Mouse (Mus musculus): ENCODE measurements around the gene A930004D18Rik.

A930004D18Rik gene

GRCm38 (mm10) chr2:18056786-18057255 is 19.3 kb upstream of the A930004D18Rik start:
- DNase-seq (ENCODE audit: low read depth, low spot score): peak; percentile 96
- no peaks in the 10 kb centered on the region for H3K27me3 ChIP-seq (ENCODE audit: control insufficient read depth, insufficient read depth, low read length, poor library complexity, severe bottlenecking)
- H3K36me3 ChIP-seq (ENCODE audit: control insufficient read depth, insufficient read depth, low read length, poor library complexity, severe bottlenecking): no peaks in the 10 kb centered on the region

DNA sequence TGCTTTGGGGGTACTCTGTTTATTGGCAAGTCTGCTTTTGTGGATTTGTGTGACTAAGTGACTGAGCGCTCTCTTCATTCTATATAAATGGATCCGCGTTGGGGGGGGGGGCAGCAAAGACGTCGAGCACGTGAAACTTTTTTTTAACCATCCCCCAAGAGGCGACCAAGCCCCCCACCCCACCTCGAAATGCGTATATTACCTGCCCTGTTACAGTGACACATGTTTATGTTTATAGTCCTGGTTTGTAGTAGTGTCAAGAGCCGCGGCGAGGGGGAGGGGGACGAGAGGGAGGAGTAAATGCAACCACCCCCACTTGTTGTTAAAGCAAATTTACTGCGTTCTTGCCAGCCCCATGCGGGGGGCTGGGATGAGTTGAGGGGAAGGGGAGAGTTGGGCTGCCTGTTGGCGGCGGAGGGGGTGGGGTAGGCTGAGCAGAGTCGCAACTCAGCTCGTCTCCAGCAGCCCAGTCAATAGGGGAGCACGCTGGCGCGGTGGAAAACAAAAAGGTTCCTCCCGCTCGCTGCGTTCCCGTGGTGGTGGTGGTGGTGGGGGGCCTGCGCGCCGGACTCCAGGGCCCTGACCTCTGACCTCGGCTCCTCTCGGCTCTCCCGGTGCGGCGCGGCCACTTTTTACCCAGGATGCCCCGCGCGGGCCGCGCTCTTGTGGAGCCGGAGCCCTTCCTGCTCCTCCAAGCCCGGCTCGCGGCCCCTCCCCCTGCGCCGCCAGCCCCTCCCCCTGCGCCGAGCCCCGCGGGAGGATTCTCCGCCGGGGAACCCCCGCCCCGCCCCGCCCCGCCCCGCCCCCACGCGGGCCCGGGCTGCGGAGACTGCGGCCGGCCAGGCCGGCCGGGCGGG is 18.6 kb upstream of the A930004D18Rik start:
- Histone ChIP-seq H3K36me3 (ENCODE audit: control insufficient read depth, insufficient read depth, low read length, poor library complexity, severe bottlenecking) (no peaks in the 10 kb centered on the region), H3K27me3 (ENCODE audit: control insufficient read depth, insufficient read depth, low read length, poor library complexity, severe bottlenecking) (no peaks in the 10 kb centered on the region)
- peak; percentile 90 for DNase-seq (ENCODE audit: low read depth, low spot score)

- DNase-seq (ENCODE audit: low read depth, low spot score): peak; percentile 62
- no peaks in the 10 kb centered on the region for H3K36me3 ChIP-seq (ENCODE audit: control insufficient read depth, insufficient read depth, low read length, poor library complexity, severe bottlenecking)
- no peaks in the 10 kb centered on the region for H3K27me3 ChIP-seq (ENCODE audit: control insufficient read depth, insufficient read depth, low read length, poor library complexity, severe bottlenecking)
These were observed 17.7 kb upstream of the A930004D18Rik start, which contains the start of gene Mllt10 for GRCm38 (mm10) chr2:18055016-18055928. TSS of gene Mllt10 (plus strand) at chr2:18055237.

- no peak for DNase-seq (ENCODE audit: low read depth, low spot score)
- no peaks in the 10 kb centered on the region for H3K27me3 ChIP-seq (ENCODE audit: control insufficient read depth, insufficient read depth, low read length, poor library complexity, severe bottlenecking)
These were observed 16.5 kb upstream of the A930004D18Rik start for GRCm38 (mm10) chr2:18053951-18054530.

GRCm38 (mm10) chr2:18053243-18053950 is 15.9 kb upstream of the A930004D18Rik start:
- no peak for DNase-seq (ENCODE audit: low read depth, low spot score)
- H3K27me3 ChIP-seq (ENCODE audit: control insufficient read depth, insufficient read depth, low read length, poor library complexity, severe bottlenecking): peaks cover 2% of the 10 kb centered on the region; the same call in 1 of the 2 replicates
- no peaks in the 10 kb centered on the region for H3K36me3 ChIP-seq (ENCODE audit: control insufficient read depth, insufficient read depth, low read length, poor library complexity, severe bottlenecking)

More at GRCm38 (mm10) chr2:18053951-18054530, 16.5 kb upstream of the A930004D18Rik start:
- H3K36me3 ChIP-seq (ENCODE audit: control insufficient read depth, insufficient read depth, low read length, poor library complexity, severe bottlenecking): no peaks in the 10 kb centered on the region

- Histone ChIP-seq H3K27me3 (ENCODE audit: control insufficient read depth, insufficient read depth, low read length, poor library complexity, severe bottlenecking) (peaks cover 2% of the 10 kb centered on the region; the same call in 1 of the 2 replicates), H3K36me3 (ENCODE audit: control insufficient read depth, insufficient read depth, low read length, poor library complexity, severe bottlenecking) (no peaks in the 10 kb centered on the region)
- DNase-seq (ENCODE audit: low read depth, low spot score): no peak
These were observed 15.0 kb upstream of the A930004D18Rik start for GRCm38 (mm10) chr2:18052581-18052980.

DNA sequence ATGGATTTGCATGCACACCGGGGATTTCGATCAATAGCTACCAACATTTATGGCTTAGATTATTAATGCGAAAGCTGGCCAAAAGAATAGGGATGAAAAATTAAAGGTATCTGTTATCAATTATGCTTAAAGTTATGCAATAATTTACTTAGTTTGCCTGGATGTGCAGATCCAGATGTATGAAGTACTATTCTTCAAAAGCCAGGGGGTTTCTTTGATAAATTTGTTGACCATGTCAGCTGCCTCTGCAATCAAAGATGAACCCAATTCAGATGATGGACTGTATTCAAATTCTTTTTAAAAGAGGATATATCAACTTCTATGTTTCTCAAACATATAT is 14.3 kb upstream of the A930004D18Rik start:
- no peak for DNase-seq (ENCODE audit: low read depth, low spot score)
- Histone ChIP-seq H3K36me3 (ENCODE audit: control insufficient read depth, insufficient read depth, low read length, poor library complexity, severe bottlenecking) (no peaks in the 10 kb centered on the region), H3K27me3 (ENCODE audit: control insufficient read depth, insufficient read depth, low read length, poor library complexity, severe bottlenecking) (peaks cover 2% of the 10 kb centered on the region; the same call in 1 of the 2 replicates)

DNA sequence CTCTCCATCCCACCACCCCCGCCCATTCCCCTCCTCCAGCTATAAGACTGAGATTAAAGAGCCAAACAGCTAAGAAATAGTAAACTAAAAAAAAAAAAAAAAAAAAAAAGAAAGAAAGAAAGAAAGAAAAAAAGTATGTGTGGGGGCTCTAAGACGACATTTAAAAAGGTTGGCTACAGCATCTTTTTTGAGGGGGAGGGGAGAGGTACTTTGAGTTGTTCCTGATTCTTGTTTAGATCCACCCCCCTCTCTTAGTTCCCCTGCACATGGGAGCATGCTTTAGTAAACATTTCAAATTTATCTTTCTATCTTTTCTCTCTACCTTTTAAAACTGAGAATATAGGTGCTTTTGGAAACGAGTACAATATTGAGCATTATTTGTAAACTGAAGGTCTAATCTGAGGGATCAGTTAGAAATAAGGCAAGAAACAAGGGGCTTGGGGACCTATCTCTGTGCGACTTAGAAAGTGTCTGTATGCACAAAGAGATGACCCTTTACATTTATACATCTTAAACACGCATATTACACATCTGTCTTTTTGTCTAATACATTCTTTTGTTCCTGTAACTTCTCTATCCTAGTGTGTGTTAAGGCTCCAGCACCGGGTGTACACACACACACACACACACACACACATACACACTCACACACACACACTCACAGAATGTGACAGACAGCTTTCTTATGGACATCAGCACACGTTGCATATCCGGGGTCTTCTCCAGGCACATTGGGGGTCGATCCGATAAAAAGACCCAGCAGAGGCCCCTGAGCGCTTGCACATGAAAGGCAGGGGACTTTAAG is 13.7 kb upstream of the A930004D18Rik start:
- no peak for DNase-seq (ENCODE audit: low read depth, low spot score)
- peaks cover 2% of the 10 kb centered on the region; the same call in 1 of the 2 replicates for H3K27me3 ChIP-seq (ENCODE audit: control insufficient read depth, insufficient read depth, low read length, poor library complexity, severe bottlenecking)
- no peaks in the 10 kb centered on the region for H3K36me3 ChIP-seq (ENCODE audit: control insufficient read depth, insufficient read depth, low read length, poor library complexity, severe bottlenecking)

DNA sequence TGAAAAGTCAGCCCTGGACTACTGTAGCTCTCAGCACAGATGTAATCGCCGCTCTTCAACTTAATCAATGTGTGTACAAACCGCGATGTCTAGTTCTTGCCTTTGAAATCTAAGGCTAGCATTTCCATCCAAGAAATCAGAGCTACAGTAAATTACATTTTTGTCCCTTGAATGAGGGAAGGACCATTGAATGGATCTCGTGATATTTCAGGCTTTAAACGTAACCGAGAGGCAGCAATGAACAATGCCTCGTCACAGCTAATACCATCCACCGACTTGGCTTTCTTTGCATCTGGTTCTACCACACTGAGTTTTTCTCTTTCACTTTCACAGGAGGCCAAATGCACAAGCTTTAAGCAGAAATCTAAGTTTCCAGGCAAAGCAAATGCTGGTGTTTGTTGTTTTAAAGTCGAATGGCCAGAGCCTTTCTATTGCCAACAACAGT is 13.0 kb upstream of the A930004D18Rik start:
- H3K27me3 ChIP-seq (ENCODE audit: control insufficient read depth, insufficient read depth, low read length, poor library complexity, severe bottlenecking): peaks cover 2% of the 10 kb centered on the region; the same call in 1 of the 2 replicates
- peak; percentile 73 for DNase-seq (ENCODE audit: low read depth, low spot score)
- no peaks in the 10 kb centered on the region for H3K36me3 ChIP-seq (ENCODE audit: control insufficient read depth, insufficient read depth, low read length, poor library complexity, severe bottlenecking)

DNA sequence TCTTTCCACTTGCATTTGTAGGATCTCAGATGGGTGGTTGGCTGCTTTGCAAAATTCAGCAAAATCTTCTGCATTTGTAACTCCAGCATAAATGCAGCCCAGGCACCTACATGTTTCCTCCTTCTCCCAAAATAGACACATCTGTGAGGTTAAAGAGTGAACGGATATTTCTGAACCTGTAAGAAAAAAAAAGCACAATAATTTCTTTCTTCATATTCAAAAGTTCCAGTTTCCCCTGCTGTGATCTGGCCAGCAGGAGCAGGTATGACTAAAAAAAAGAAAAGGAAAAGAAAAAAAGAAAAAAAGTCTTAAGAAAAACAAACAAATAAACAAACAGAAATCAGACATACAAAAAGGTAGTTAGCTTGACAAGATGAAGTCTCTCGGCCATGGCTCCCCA is 12.5 kb upstream of the A930004D18Rik start:
- Histone ChIP-seq H3K36me3 (ENCODE audit: control insufficient read depth, insufficient read depth, low read length, poor library complexity, severe bottlenecking) (no peaks in the 10 kb centered on the region), H3K27me3 (ENCODE audit: control insufficient read depth, insufficient read depth, low read length, poor library complexity, severe bottlenecking) (peaks cover 2% of the 10 kb centered on the region; the same call in 1 of the 2 replicates)
- no peak for DNase-seq (ENCODE audit: low read depth, low spot score)

DNA sequence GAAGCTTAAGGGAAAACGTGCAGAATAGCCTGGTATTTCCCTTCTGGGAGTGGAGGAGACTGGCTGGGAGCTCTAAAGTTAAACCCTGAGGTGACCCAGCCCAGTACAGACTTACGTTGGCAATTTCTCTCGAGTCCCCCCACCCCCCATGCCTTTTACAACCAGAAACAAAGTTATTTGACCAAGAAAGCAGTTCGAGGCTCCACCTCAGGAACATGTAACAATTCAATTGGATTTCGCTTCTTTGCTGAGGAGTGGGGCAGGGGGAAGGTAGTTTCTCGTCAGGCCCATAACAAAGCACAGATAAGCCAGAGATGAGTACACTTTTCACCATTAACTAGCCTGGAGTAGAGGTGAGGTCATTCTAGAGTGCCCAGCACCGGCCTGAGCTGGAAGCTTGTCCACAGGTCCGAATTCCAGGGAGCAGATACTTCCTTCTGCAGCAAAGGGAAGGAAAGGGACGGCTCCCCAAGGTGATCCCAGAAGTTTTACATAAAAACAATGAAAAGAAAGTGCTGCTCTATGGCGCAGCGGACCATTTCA is 11.8 kb upstream of the A930004D18Rik start:
- DNase-seq (ENCODE audit: low read depth, low spot score): no peak
- peaks cover 2% of the 10 kb centered on the region; the same call in 1 of the 2 replicates for H3K27me3 ChIP-seq (ENCODE audit: control insufficient read depth, insufficient read depth, low read length, poor library complexity, severe bottlenecking)

GRCm38 (mm10) chr2:18048453-18049075 is 11.0 kb upstream of the A930004D18Rik start, which contains the start of gene Skida1:
TSS of gene Skida1 (minus strand) at chr2:18049051.
- Histone ChIP-seq H3K27me3 (ENCODE audit: control insufficient read depth, insufficient read depth, low read length, poor library complexity, severe bottlenecking) (peaks cover 2% of the 10 kb centered on the region; the same call in 1 of the 2 replicates), H3K36me3 (ENCODE audit: control insufficient read depth, insufficient read depth, low read length, poor library complexity, severe bottlenecking) (no peaks in the 10 kb centered on the region)
- no peak for DNase-seq (ENCODE audit: low read depth, low spot score)

More for the DNA sequence above, 11.8 kb upstream of the A930004D18Rik start:
- H3K36me3 ChIP-seq (ENCODE audit: control insufficient read depth, insufficient read depth, low read length, poor library complexity, severe bottlenecking): no peaks in the 10 kb centered on the region

All from splenic B cell, adult 2 months (primary cell).